Mouse (Mus musculus): ENCODE measurements around the gene Phldb1.
A peak's percentile ranks its signal among the peaks of the same experiment; 100 is the strongest.

Phldb1 gene

GRCm38 (mm10) chr9:44708925-44709324 lies 26.1 kb downstream of the Phldb1 start:
- DNase-seq (ENCODE audit: low spot score) = no peak

GRCm38 (mm10) chr9:44708429-44708765 lies 26.6 kb downstream of the Phldb1 start:
- DNase-seq (ENCODE audit: low spot score) = peak; percentile 85

GRCm38 (mm10) chr9:44707749-44708428 lies 27.1 kb downstream of the Phldb1 start:
- no peak for DNase-seq (ENCODE audit: low spot score)

GRCm38 (mm10) chr9:44699730-44700129 lies 35.3 kb downstream of the Phldb1 start:
- no peak for DNase-seq (ENCODE audit: low spot score)

- DNase-seq (ENCODE audit: low spot score) = no peak
These were observed 35.8 kb downstream of the Phldb1 start for GRCm38 (mm10) chr9:44699196-44699595.

GRCm38 (mm10) chr9:44697866-44698265 lies 37.1 kb downstream of the Phldb1 start:
- DNase-seq (ENCODE audit: low spot score) = no peak

GRCm38 (mm10) chr9:44693071-44693470 lies 41.9 kb downstream of the Phldb1 start:
- DNase-seq (ENCODE audit: low spot score) = no peak

- peak; percentile 53 for DNase-seq (ENCODE audit: low spot score)
These were observed 43.1 kb downstream of the Phldb1 start for GRCm38 (mm10) chr9:44691671-44692520.

GRCm38 (mm10) chr9:44690641-44691040 lies 44.4 kb downstream of the Phldb1 start:
- no peak for DNase-seq (ENCODE audit: low spot score)

- DNase-seq (ENCODE audit: low spot score) = no peak
These were observed 47.0 kb downstream of the Phldb1 start for GRCm38 (mm10) chr9:44688013-44688412.

GRCm38 (mm10) chr9:44686638-44687037 lies 48.4 kb downstream of the Phldb1 start:
- no peak for DNase-seq (ENCODE audit: low spot score)

GRCm38 (mm10) chr9:44685346-44686330 lies 49.4 kb downstream of the Phldb1 start:
- DNase-seq (ENCODE audit: low spot score) = peak; percentile 64

GRCm38 (mm10) chr9:44683046-44683445 lies 52.0 kb downstream of the Phldb1 start:
- DNase-seq (ENCODE audit: low spot score) = no peak

GRCm38 (mm10) chr9:44679565-44679964 lies 55.4 kb downstream of the Phldb1 start:
- no peak for DNase-seq (ENCODE audit: low spot score)

- DNase-seq (ENCODE audit: low spot score) = no peak
These were observed 56.6 kb downstream of the Phldb1 start for GRCm38 (mm10) chr9:44678288-44678871.

- no peak for DNase-seq (ENCODE audit: low spot score)
These were observed 62.0 kb downstream of the Phldb1 start, which contains the start of gene Treh for GRCm38 (mm10) chr9:44673005-44673404. Treh (plus strand) TSS chr9:44673233.

GRCm38 (mm10) chr9:44672291-44672865 lies 62.6 kb downstream of the Phldb1 start:
- DNase-seq (ENCODE audit: low spot score) = no peak

- DNase-seq (ENCODE audit: low spot score) = no peak
These were observed 63.6 kb downstream of the Phldb1 start for GRCm38 (mm10) chr9:44671416-44671815.

GRCm38 (mm10) chr9:44663706-44664105 lies 71.3 kb downstream of the Phldb1 start:
- DNase-seq (ENCODE audit: low spot score) = no peak

- peak; percentile 68 for DNase-seq (ENCODE audit: low spot score)
These were observed 79.6 kb downstream of the Phldb1 start for GRCm38 (mm10) chr9:44655098-44656066.

Measured in urinary bladder, postnatal 14 days (tissue).